Mouse (Mus musculus) neural tube, embryonic 12.5 days (tissue): Measurements from ENCODE around the gene Svep1. TPM values are rescaled to one million over a fixed set of nuclear protein-coding genes. Genes with fewer than 3 reads are reported as not detected.

Source experiments
- ATAC-seq: fragments of 200-750 bp; cut with Nextera tagmentation; 2 replicates; pipeline ENCODE4 v1.8.0; 2017; ENCODE audit warnings: low read depth, mild to moderate bottlenecking, moderate TSS enrichment, moderate library complexity; ENCODE audit not compliant: low FRiP score
- H3K27ac ChIP-seq: fragments of 300-500 bp; sonication (generic); 2 replicates; pipeline ENCODE4 v1.5.1; 2016
- H3K27me3 ChIP-seq: fragments of 300-500 bp; sonication (generic); replicated peaks from 2 replicates; pipeline ENCODE4 v1.6.1; 2016; ENCODE audit warnings: mild to moderate bottlenecking
- H3K36me3 ChIP-seq: fragments of 300-500 bp; sonication (generic); 2 replicates; pipeline ENCODE4 v1.6.1; 2016; ENCODE audit warnings: mild to moderate bottlenecking
- H3K4me1 ChIP-seq: fragments of 300-500 bp; sonication (generic); 2 replicates; pipeline ENCODE4 v1.6.1; 2016
- H3K4me2 ChIP-seq: fragments of 300-500 bp; sonication (generic); replicated peaks from 2 replicates; pipeline ENCODE4 v1.6.1; 2016; ENCODE audit warnings: mild to moderate bottlenecking
- H3K4me3 ChIP-seq: fragments of 300-500 bp; sonication (generic); 2 replicates; pipeline ENCODE4 v1.5.1; 2016
- H3K9ac ChIP-seq: fragments of 300-500 bp; sonication (generic); 2 replicates; pipeline ENCODE4 v1.6.1; 2016; ENCODE audit warnings: mild to moderate bottlenecking
- H3K9me3 ChIP-seq: fragments of 300-500 bp; sonication (generic); 2 replicates; pipeline ENCODE4 v1.6.1; 2016; ENCODE audit warnings: mild to moderate bottlenecking
- WGBS: fragments of 180-500 bp; shearing (Covaris S2); methylation state at CpG from one replicate; pipeline ENCODE4 v1.1.7; 2016; 5-methylcytosine and 5-hydroxymethylcytosine counted together
- polyA plus RNA-seq: library from polyadenylated mRNA; unstranded; fragments of >200 nt; fragmentation: Nextera tagmentation; extraction: Ambion mirVana; gene quantifications from 2 replicates; pipeline ENCODE4 v1.2.1, GENCODE M21; 2016

Svep1 gene
- polyA plus RNA-seq, 1 experiment from 2014 or later = 1.6 TPM

GRCm38 (mm10) chr4:58165711-58166110 is 40.9 kb downstream of the Svep1 start:
- H3K27ac ChIP-seq = no peak overlapping the region
- no peaks in the 10 kb centered on the region for H3K9me3 ChIP-seq
- H3K36me3 ChIP-seq = no peaks in the 10 kb centered on the region
- no peaks in the 10 kb centered on the region for H3K27me3 ChIP-seq
- no peak for ATAC-seq
- no peak overlapping the region for H3K4me3 ChIP-seq
- no peak overlapping the region for H3K4me2 ChIP-seq
- no peaks in the 10 kb centered on the region for H3K4me1 ChIP-seq
- 86% methylated on average over 7 of the region's 7 CpGs for WGBS
- no peak overlapping the region for H3K9ac ChIP-seq

- Histone ChIP-seq H3K4me3 (no peak overlapping the region), H3K36me3 (no peaks in the 10 kb centered on the region), H3K9ac (no peak overlapping the region), H3K9me3 (no peaks in the 10 kb centered on the region), H3K4me2 (no peak overlapping the region), H3K27ac (no peak overlapping the region), H3K27me3 (no peaks in the 10 kb centered on the region), H3K4me1 (no peaks in the 10 kb centered on the region)
- no peak for ATAC-seq
- WGBS = 87% methylated on average over 2 of the region's 2 CpGs
Measured at GRCm38 (mm10) chr4:58161901-58162300, 44.8 kb downstream of the Svep1 start.

- no peak for ATAC-seq
- Histone ChIP-seq H3K4me1 (no peaks in the 10 kb centered on the region), H3K27ac (no peak overlapping the region), H3K36me3 (no peaks in the 10 kb centered on the region), H3K27me3 (no peaks in the 10 kb centered on the region), H3K9ac (no peak overlapping the region), H3K4me3 (no peak overlapping the region), H3K9me3 (no peaks in the 10 kb centered on the region), H3K4me2 (no peak overlapping the region)
- WGBS = 59% methylated on average over 1 of the region's 1 CpGs
Measured at GRCm38 (mm10) chr4:58159564-58159963, 47.1 kb downstream of the Svep1 start.

- H3K27me3 ChIP-seq = no peaks in the 10 kb centered on the region
- H3K4me2 ChIP-seq = no peak overlapping the region
- H3K27ac ChIP-seq = no peak overlapping the region
- H3K9ac ChIP-seq = no peak overlapping the region
- H3K9me3 ChIP-seq = no peaks in the 10 kb centered on the region
- no peak for ATAC-seq
- H3K4me1 ChIP-seq = no peaks in the 10 kb centered on the region
- 85% methylated on average over 3 of the region's 3 CpGs for WGBS
- H3K4me3 ChIP-seq = no peak overlapping the region
- H3K36me3 ChIP-seq = no peaks in the 10 kb centered on the region
Measured at GRCm38 (mm10) chr4:58150301-58150700, 56.4 kb downstream of the Svep1 start.

- Histone ChIP-seq H3K4me1 (no peaks in the 10 kb centered on the region), H3K9me3 (no peaks in the 10 kb centered on the region), H3K27me3 (no peaks in the 10 kb centered on the region), H3K9ac (no peak overlapping the region), H3K4me3 (no peak overlapping the region), H3K27ac (no peak overlapping the region), H3K36me3 (no peaks in the 10 kb centered on the region), H3K4me2 (no peak overlapping the region)
- ATAC-seq = no peak
- WGBS = 72% methylated on average over 1 of the region's 1 CpGs
Measured at GRCm38 (mm10) chr4:58149186-58149585, 57.5 kb downstream of the Svep1 start.

- H3K4me2 ChIP-seq = no peak overlapping the region
- no peaks in the 10 kb centered on the region for H3K27me3 ChIP-seq
- H3K9me3 ChIP-seq = no peaks in the 10 kb centered on the region
- no peaks in the 10 kb centered on the region for H3K36me3 ChIP-seq
- no peak overlapping the region for H3K9ac ChIP-seq
- H3K27ac ChIP-seq = no peak overlapping the region
- ATAC-seq = no peak
- H3K4me1 ChIP-seq = no peaks in the 10 kb centered on the region
- H3K4me3 ChIP-seq = no peak overlapping the region
Measured at GRCm38 (mm10) chr4:58148547-58148946, 58.1 kb downstream of the Svep1 start.

GRCm38 (mm10) chr4:58146676-58147075 is 60.0 kb downstream of the Svep1 start:
- Histone ChIP-seq H3K36me3 (no peaks in the 10 kb centered on the region), H3K4me1 (no peaks in the 10 kb centered on the region), H3K4me2 (no peak overlapping the region), H3K27ac (no peak overlapping the region), H3K4me3 (no peak overlapping the region), H3K9me3 (no peaks in the 10 kb centered on the region), H3K9ac (no peak overlapping the region), H3K27me3 (no peaks in the 10 kb centered on the region)
- WGBS = 93% methylated on average over 2 of the region's 2 CpGs
- ATAC-seq = no peak

GRCm38 (mm10) chr4:58139764-58140556 is 66.7 kb downstream of the Svep1 start:
- no peaks in the 10 kb centered on the region for H3K9me3 ChIP-seq
- 80% methylated on average over 8 of the region's 8 CpGs for WGBS
- H3K27ac ChIP-seq = no peak overlapping the region
- ATAC-seq = no peak
- no peak overlapping the region for H3K4me3 ChIP-seq
- no peak overlapping the region for H3K4me2 ChIP-seq
- no peaks in the 10 kb centered on the region for H3K27me3 ChIP-seq
- H3K36me3 ChIP-seq = no peaks in the 10 kb centered on the region
- no peak overlapping the region for H3K9ac ChIP-seq
- H3K4me1 ChIP-seq = no peaks in the 10 kb centered on the region

GRCm38 (mm10) chr4:58139241-58139640 is 67.4 kb downstream of the Svep1 start:
- WGBS = 51% methylated on average over 6 of the region's 6 CpGs
- Histone ChIP-seq H3K9me3 (no peaks in the 10 kb centered on the region), H3K4me2 (no peak overlapping the region), H3K27me3 (no peaks in the 10 kb centered on the region), H3K4me3 (no peak overlapping the region), H3K36me3 (no peaks in the 10 kb centered on the region), H3K27ac (no peak overlapping the region), H3K4me1 (no peaks in the 10 kb centered on the region), H3K9ac (no peak overlapping the region)
- ATAC-seq = no peak

- WGBS = 59% methylated on average over 1 of the region's 1 CpGs
Measured at GRCm38 (mm10) chr4:58133610-58134309, 72.9 kb downstream of the Svep1 start.

GRCm38 (mm10) chr4:58129844-58130243 is 76.8 kb downstream of the Svep1 start:
- Histone ChIP-seq H3K4me3 (no peak overlapping the region), H3K36me3 (no peaks in the 10 kb centered on the region), H3K27ac (no peak overlapping the region), H3K4me1 (no peaks in the 10 kb centered on the region), H3K9ac (no peak overlapping the region), H3K4me2 (no peak overlapping the region), H3K27me3 (no peaks in the 10 kb centered on the region), H3K9me3 (no peaks in the 10 kb centered on the region)
- 87% methylated on average over 4 of the region's 4 CpGs for WGBS
- ATAC-seq = no peak

More at GRCm38 (mm10) chr4:58133610-58134309, 72.9 kb downstream of the Svep1 start:
- ATAC-seq = no peak
- no peaks in the 10 kb centered on the region for H3K4me1 ChIP-seq
- H3K4me2 ChIP-seq = no peak overlapping the region
- no peak overlapping the region for H3K9ac ChIP-seq
- H3K27me3 ChIP-seq = no peaks in the 10 kb centered on the region
- H3K36me3 ChIP-seq = no peaks in the 10 kb centered on the region
- no peak overlapping the region for H3K27ac ChIP-seq
- no peak overlapping the region for H3K4me3 ChIP-seq
- no peaks in the 10 kb centered on the region for H3K9me3 ChIP-seq

- Histone ChIP-seq H3K36me3 (no peaks in the 10 kb centered on the region), H3K27me3 (no peaks in the 10 kb centered on the region), H3K4me1 (no peaks in the 10 kb centered on the region), H3K4me3 (no peak overlapping the region), H3K9me3 (no peaks in the 10 kb centered on the region), H3K27ac (no peak overlapping the region), H3K4me2 (no peak overlapping the region), H3K9ac (no peak overlapping the region)
- no peak for ATAC-seq
- WGBS = 91% methylated on average over 5 of the region's 5 CpGs
Measured at GRCm38 (mm10) chr4:58127024-58127423, 79.6 kb downstream of the Svep1 start.

GRCm38 (mm10) chr4:58115452-58115851 is 91.2 kb downstream of the Svep1 start:
- Histone ChIP-seq H3K36me3 (no peaks in the 10 kb centered on the region), H3K4me1 (no peaks in the 10 kb centered on the region), H3K4me3 (no peak overlapping the region), H3K4me2 (no peak overlapping the region), H3K9me3 (no peaks in the 10 kb centered on the region), H3K27ac (no peak overlapping the region), H3K9ac (no peak overlapping the region), H3K27me3 (no peaks in the 10 kb centered on the region)
- peak; percentile 37; the same call in 1 of the 2 replicates for ATAC-seq
- 53% methylated on average over 8 of the region's 8 CpGs for WGBS
